Mouse (Mus musculus): ENCODE measurements at regions not wholly inside any gene's neighbourhood (a gene's known extent, or its start where the extent isn't known, plus 50 kb on each side); places are given as distances from the start of the nearest gene placed in this dataset.

DNA sequence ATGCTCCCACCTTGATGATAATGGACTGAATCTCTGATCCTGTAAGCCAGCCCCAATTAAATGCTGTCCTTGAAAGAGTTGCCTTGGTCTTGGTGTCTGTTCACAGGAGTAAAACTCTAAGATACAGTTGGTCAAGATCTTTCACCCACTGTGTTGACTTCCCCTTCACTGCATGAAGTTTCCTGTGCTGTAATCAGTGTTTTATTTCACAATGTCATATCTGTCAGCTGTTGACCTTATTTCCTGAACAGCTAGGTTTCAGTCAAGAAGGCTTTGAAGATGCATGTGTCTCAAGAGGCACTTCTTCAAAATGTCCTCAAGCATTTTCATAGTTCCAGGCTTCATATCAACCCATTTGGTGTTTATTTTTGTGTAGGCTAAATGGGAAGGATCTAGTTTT is 597.3 kb upstream of the Fam92a start:
- DNase-seq (ENCODE audit: low spot score in 2 of 2) = no peak

DNA sequence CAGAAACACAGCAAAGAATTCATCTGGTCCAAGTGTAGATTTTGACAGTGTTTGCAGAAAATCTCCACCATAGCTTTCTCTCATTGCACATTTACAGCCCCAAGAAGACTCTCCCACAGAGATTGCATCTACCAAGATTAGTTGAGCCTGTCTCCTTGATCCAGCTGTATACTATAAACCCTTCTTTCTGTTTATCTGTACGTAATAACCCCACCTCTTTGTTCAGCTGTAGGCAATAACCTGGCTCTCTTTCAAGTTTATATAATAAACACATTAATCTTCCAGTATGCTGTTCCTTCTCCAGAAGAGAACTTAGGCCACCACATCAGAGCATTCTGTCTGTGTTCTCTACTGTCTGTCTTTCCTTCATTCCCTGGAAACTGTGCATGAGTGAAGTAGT is 594.9 kb upstream of the Fam92a start:
- DNase-seq (ENCODE audit: low spot score in 2 of 2) = no peak

GRCm38 (mm10) chr4:12750817-12751216 is 579.0 kb upstream of the Fam92a start:
- no peak for DNase-seq (ENCODE audit: low spot score in 2 of 2)

DNA sequence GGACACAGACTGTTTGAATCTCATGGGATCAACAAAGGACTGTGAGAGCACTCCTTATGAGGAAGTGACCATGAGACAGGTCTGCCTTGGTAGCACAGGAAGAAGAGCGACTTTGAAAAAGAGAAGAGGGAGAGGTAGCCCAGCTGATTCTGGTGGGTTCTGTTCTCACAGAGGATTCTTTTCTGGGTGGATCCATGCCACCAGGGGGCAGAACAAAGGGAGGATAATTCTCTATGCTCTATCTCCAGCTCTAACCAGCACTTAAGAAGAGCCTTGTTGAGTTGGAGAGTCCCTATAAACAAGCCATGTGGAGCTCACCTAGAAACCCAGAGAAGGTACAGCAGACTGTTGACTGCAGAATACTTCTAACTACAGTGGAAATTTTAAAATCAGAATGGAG is 578.1 kb upstream of the Fam92a start:
- no peak for DNase-seq (ENCODE audit: low spot score in 2 of 2)

- no peak for DNase-seq (ENCODE audit: low spot score in 2 of 2)
Observed at GRCm38 (mm10) chr4:12743714-12744327, 572.0 kb upstream of the Fam92a start.

DNA sequence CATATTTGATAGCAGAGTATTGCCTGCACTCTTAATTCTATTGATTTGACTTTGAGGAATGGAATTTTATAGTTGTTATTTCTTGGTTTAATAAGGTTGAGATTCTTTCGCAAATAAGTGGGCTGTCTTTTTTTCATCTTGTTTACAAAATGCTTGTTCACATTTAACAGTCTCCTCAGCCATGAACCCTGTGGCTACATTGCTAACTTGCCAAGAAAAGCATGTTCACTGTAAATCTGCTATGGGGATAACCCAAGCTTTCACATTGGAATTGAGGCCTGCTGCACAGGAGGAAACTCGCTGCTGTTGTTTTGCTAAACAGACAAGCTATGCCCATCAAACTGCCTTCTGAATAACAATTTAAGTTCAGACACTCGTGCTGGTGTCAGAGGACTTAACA is 564.6 kb upstream of the Fam92a start:
- no peak for DNase-seq (ENCODE audit: low spot score in 2 of 2)

DNA sequence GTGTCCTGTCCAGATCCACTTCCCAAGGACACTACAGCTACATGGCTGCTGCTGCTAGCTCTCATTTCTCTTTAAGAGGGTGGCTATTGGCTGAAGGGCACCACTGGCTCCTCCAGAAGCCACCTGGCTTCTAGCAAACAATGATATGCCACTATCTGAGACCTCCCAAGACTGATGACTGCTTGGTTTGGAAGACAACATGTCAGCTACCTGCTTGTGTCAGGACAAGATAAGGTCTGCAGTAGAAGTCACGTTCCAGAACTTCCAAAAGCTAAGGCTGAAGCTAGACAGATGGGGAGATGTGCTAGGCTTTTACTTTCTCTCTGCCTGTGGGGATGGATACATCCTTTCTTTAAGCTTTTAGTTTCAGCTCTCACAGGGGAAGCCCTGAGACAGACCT is 528.4 kb upstream of the Fam92a start:
- DNase-seq (ENCODE audit: low spot score in 2 of 2) = no peak

DNA sequence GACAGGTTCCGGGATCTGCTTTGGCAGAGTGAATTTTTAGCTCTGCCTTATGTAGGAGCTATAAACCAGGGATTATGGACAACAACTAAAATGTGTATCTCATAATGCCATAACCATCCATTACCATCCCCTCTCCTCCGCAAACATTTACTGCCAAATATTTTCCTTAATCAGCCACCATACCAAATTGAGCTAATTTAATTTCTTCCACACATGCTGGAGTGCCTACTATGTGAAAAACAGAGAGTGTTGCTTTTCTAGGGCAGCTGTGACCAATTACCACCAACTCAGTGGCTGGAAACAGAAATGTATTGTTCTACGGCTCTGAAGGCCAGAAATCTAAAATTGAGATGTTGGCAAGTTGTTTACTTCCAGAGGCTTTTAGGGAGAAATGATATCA is 506.0 kb upstream of the Fam92a start:
- no peak for DNase-seq (ENCODE audit: low spot score in 2 of 2)

DNA sequence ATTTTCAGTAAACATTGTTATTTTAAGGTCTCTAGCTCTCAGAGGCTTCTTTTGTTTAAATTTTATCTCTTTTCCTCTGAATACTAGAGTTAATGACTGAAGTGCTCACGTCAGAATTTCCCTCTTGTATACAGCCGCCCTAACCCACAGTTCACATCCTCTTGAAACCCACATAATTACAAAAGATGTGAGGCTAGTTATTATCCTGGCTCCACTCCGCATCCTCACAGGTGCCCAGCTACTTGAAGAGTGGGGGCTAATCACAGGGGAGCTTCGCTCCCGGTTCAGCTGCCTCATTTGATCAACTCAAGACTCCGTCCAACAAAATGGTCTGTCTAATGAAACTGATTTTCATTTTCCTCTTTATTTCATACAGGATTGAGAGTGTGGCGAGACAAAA is 499.6 kb upstream of the Fam92a start:
- DNase-seq (ENCODE audit: low spot score in 2 of 2) = no peak

DNA sequence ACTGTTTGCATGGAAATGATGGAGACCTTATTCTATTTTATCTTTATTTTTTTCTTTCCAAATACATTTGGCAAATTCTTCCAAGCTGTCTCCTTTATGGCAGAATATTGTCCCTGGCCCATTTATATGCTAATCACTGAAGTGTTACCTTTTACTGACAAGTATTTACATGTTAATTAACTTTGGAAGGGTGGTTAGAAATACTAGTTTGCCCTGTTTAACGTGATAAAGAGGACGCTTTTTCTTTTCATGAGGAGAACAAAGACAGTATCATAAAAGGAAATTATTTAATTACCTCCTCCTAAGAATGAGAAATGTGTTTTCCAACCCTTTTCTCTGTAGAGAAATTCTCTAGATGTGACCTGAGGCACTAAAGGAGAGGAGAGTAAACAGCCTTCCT is 491.4 kb upstream of the Fam92a start:
- DNase-seq (ENCODE audit: low spot score in 2 of 2) = no peak

DNA sequence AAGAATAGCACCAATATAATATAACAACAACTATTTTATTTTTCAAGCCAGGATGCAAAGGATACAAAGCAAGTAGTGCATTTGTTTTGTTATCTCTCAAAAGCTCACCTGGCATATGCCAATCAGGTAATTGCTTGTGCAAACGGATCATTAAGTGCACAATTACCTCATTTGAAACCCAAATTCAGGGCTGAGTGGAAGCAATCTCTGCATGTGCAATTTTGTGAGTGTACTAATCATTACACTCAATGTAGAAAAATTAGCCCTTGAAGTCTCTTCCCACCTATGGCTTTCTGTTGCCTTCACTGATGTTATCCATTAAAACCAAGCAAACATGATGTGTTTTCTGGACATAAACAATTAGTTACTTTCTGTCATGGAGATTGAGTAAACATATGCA is 490.9 kb upstream of the Fam92a start:
- DNase-seq (ENCODE audit: low spot score in 2 of 2) = no peak

- DNase-seq (ENCODE audit: low spot score in 2 of 2) = no peak
Observed at GRCm38 (mm10) chr4:12659084-12659483, 487.3 kb upstream of the Fam92a start.

GRCm38 (mm10) chr4:12658594-12658993 is 486.8 kb upstream of the Fam92a start:
- DNase-seq (ENCODE audit: low spot score in 2 of 2) = no peak

DNA sequence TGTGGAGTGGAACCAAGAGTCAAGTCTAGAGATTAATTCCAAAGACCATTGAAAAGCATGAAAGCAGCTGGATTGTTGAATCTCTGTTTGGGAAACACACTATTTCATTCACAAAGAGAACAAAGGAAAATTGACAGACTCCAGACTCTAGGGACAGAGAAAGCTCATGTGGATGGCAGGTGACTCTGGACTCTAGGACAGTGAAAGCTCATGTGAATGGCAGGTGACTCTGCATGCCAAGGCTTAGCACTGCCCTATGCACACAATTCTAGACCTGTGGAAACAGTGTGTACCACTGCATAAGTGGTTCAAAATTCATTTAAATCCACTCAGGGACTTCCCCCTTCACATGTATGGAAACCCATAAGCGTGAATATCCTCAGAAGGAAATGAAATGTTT is 486.0 kb upstream of the Fam92a start:
- DNase-seq (ENCODE audit: low spot score in 2 of 2) = no peak

DNA sequence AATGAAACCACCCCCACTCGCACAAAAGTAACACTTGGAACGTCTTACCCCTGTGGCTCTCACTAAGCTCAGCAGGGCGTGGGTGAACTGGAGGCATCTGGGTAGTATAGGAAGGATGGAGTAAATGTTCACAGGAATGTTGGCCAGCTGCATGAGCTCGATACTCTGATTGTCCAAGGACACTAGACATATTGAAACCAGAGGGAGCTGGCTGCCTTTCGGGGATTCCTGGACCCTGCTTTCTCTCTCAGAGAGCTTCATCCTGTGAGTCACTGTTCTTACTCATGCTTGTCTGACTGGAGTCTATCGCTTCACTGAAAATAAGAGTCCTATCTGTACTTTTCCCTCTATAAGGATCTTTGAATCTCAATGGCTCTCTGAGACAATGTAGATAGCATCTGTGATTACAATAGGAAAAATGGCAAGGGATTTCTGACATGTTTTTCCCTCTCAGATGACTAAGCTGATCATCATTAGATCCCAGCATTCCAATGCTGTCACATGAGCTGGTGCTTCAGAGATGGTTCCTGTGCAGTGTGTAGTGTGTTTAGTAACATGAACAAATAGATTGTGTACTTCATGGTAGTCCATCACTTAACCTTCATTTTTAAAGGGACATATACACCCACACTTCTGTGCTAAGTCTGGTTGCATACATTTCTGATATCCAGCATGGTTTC is 485.2 kb upstream of the Fam92a start:
- DNase-seq (ENCODE audit: low spot score in 2 of 2) = no peak

- no peak for DNase-seq (ENCODE audit: low spot score in 2 of 2)
Observed at GRCm38 (mm10) chr4:12655457-12656228, 483.8 kb upstream of the Fam92a start.

DNA sequence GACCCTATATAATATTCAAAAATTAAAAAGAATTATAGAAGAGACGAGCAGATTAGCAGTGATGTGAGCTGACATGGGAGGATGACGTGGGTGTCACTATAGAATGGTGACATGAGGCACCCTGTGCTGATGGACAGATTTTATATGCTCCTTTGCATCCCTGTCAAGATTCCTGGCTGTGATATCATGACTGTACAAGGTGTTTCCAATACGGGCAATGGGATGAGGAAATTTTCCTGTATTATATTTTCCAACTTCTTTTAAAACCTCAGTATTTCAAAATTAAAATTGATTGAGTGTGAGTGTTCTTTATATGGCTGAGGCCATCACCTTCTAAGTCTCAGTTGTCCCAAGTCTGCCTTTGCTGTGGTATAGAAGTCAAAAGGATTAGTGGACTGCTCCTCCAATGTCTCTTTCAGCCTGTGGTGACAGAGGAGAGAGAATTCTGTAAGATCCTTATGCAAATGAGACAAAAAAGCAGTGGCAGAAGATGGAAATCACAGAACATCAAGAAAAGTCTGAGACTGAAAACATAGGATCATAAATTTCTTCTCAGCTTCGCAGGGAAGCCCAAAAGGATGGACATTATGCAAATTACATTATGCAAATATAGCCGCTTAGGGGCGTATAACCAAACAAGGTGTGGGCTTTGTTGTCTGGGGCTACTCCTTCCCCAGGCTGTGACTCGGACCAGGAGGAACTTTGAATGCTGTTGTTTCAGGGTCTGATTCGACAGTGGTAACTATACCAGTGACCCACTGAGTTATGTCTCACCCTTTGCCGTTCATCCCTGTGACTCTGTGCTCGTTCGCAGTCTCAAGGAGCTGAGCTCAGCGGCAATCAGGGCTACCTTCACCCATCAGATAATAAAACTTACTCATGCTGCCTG is 483.0 kb upstream of the Fam92a start:
- no peak for DNase-seq (ENCODE audit: low spot score in 2 of 2)

- no peak for DNase-seq (ENCODE audit: low spot score in 2 of 2)
Observed at GRCm38 (mm10) chr4:12647732-12648131, 475.9 kb upstream of the Fam92a start.

- DNase-seq (ENCODE audit: low spot score in 2 of 2) = no peak
Observed at GRCm38 (mm10) chr4:12642525-12642928, 470.7 kb upstream of the Fam92a start.

GRCm38 (mm10) chr4:12629375-12629821 is 457.6 kb upstream of the Fam92a start:
- DNase-seq (ENCODE audit: low spot score in 2 of 2) = no peak

DNA sequence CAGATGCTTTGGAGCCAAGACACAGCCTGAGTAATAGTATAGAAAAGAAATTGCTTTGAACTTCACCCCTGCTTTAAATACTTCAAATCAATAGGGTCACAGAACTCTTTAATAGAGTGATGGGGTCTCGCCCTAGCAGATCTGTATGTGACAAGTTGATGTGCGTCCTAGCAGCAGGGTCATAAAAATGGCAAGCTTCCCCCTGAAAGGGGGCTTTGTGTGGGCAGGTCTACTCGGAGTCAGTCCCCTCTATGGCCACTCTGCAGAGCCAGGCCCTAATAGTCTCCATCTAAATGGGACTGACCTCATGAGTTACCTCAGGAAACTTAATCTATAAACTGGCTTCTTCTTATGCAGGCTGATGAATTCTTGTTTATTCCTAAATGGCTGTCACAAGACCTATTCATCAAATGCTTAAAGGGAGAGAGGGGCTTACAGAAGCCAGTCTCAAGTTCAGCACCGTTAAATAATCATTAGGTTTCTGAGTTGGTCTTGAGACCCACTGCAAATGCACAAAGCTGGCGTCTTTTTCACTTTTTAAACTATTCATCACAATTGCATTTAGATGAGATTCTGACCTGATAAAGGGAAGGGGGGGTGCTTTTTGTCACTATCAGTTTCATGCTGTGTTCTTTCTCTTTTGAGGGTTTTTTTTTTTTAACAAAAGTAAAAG is 457.0 kb upstream of the Fam92a start:
- DNase-seq (ENCODE audit: low spot score in 2 of 2) = no peak

All from spleen, postnatal 4 days (tissue).